Mouse (Mus musculus) MEL (cell line): ENCODE measurements around the gene Antxr1.

Source experiments
- CHD1 ChIP-seq: IDR thresholded peaks from 2 replicates; pipeline ENCODE4 v1.6.1; 2012; ENCODE audit warnings: low read depth, mild to moderate bottlenecking, inconsistent platforms, low read length, improper control_type of control experiment
- CTCF ChIP-seq, 3 experiments: IDR thresholded peaks in 2 of 3; conservative IDR thresholded peaks in 1 of 3; 2 replicates each; pipeline ENCODE4 v1.5.1; 2011 to 2012; ENCODE audit warnings: low read length in 3 of 3, low read depth in 2 of 3, mild to moderate bottlenecking in 2 of 3, improper control_type of control experiment in 1 of 3, inconsistent platforms in 1 of 3, mixed read lengths in 1 of 3, moderate library complexity in 1 of 3; ENCODE audit not compliant: control insufficient read depth in 1 of 3, insufficient read depth in 1 of 3, poor library complexity in 1 of 3, severe bottlenecking in 1 of 3
- EP300 ChIP-seq, 2 experiments: IDR thresholded peaks; 2 replicates each; pipeline ENCODE4 v1.6.1; 2011; ENCODE audit warnings: improper control_type of control experiment in 2 of 2, low read length in 2 of 2, low read depth in 1 of 2, mild to moderate bottlenecking in 1 of 2
- ETS1 ChIP-seq: IDR thresholded peaks from 2 replicates; pipeline ENCODE4 v1.6.1; 2012; ENCODE audit warnings: low read depth, mild to moderate bottlenecking, inconsistent platforms, low read length, improper control_type of control experiment, moderate library complexity
- GABPA ChIP-seq: IDR thresholded peaks from 2 replicates; pipeline ENCODE4 v1.6.1; 2012; ENCODE audit warnings: low read depth, mild to moderate bottlenecking, inconsistent platforms, low read length, improper control_type of control experiment, moderate library complexity
- JUND ChIP-seq: IDR thresholded peaks from 2 replicates; pipeline ENCODE4 v1.6.1; 2011; ENCODE audit warnings: low read depth, mild to moderate bottlenecking, improper control_type of control experiment, low read length
- KAT2A ChIP-seq: conservative IDR thresholded peaks from 2 replicates; pipeline ENCODE4 v1.6.1; 2012; ENCODE audit warnings: low read depth, low read length, improper control_type of control experiment, inconsistent platforms
- MAFK ChIP-seq: IDR thresholded peaks from 2 replicates; pipeline ENCODE4 v1.6.1; 2011; ENCODE audit warnings: low read depth, mild to moderate bottlenecking, low read length, improper control_type of control experiment, borderline replicate concordance
- MAX ChIP-seq: IDR thresholded peaks from 2 replicates; pipeline ENCODE4 v1.6.1; 2011; ENCODE audit warnings: low read length, improper control_type of control experiment
- POLR2A ChIP-seq, 2 experiments: IDR thresholded peaks; 2 replicates each; pipeline ENCODE4 v1.6.1; 2011 to 2012; ENCODE audit warnings: low read length in 2 of 2, mild to moderate bottlenecking in 2 of 2, control low read depth in 1 of 2, improper control_type of control experiment in 1 of 2, low read depth in 1 of 2, moderate library complexity in 1 of 2; ENCODE audit not compliant: control insufficient read depth in 1 of 2, insufficient read depth in 1 of 2, poor library complexity in 1 of 2
- TAL1 ChIP-seq: IDR thresholded peaks from 2 replicates; pipeline ENCODE4 v1.6.1; 2012; ENCODE audit warnings: mild to moderate bottlenecking, inconsistent platforms, low read length, moderate library complexity, mixed read lengths
- TBP ChIP-seq: IDR thresholded peaks from 2 replicates; pipeline ENCODE4 v1.8.0; 2011; ENCODE audit warnings: low read depth, low read length, improper control_type of control experiment
- USF1 ChIP-seq: IDR thresholded peaks from 2 replicates; pipeline ENCODE4 v1.6.1; 2014; ENCODE audit warnings: low read depth, mild to moderate bottlenecking, inconsistent platforms, low read length, improper control_type of control experiment, moderate library complexity
- ZKSCAN1 ChIP-seq: IDR thresholded peaks from 2 replicates; pipeline ENCODE4 v1.6.1; 2012; ENCODE audit warnings: low read depth, mild to moderate bottlenecking, inconsistent platforms, low read length, improper control_type of control experiment, moderate library complexity

GRCm38 (mm10) chr6:87100297-87101020 lies 235.2 kb downstream of the Antxr1 start:
- no peak for TF ChIP-seq EP300 (IDR thresholded peaks at IDR 0.05; ENCODE audit: low read depth in 1 of 2, low read length in 2 of 2)
- no peak for TF ChIP-seq CTCF (IDR thresholded peaks at IDR 0.05 in 2 of 3, conservative IDR thresholded peaks at IDR 0.05 in 1 of 3; ENCODE audit: control insufficient read depth in 1 of 3, insufficient read depth in 1 of 3, low read depth in 2 of 3, low read length in 3 of 3, poor library complexity in 1 of 3, severe bottlenecking in 1 of 3)
- TF ChIP-seq ETS1, result no peak
- TF ChIP-seq MAX, result no peak
- no peak for TF ChIP-seq ZKSCAN1
- no peak for TF ChIP-seq POLR2A (IDR thresholded peaks at IDR 0.05; ENCODE audit: control insufficient read depth in 1 of 2, insufficient read depth in 1 of 2, low read depth in 1 of 2, low read length in 2 of 2, poor library complexity in 1 of 2)
- TF ChIP-seq MAFK, result no peak
- TF ChIP-seq USF1, result no peak
- TF ChIP-seq TAL1, result no peak
- TF ChIP-seq TBP, result no peak
- TF ChIP-seq GABPA, result no peak
- no peak for TF ChIP-seq JUND
- TF ChIP-seq KAT2A, result no peak
- no peak for TF ChIP-seq CHD1
